Mouse (Mus musculus): ENCODE results near the gene Cldnd2. TPM values are rescaled to one million over a fixed set of nuclear protein-coding genes. Genes with fewer than 3 reads are reported as not detected.

Cldnd2 gene
- polyA plus RNA-seq, 1 experiment: not detected

GRCm38 (mm10) chr7:43423991-43424625, 16.5 kb upstream of the Cldnd2 start:
- no peak for TF ChIP-seq FLI1 (IDR thresholded peaks at IDR 0.05; ENCODE audit: low read length)
- TF ChIP-seq GATA1 (IDR thresholded peaks at IDR 0.05; ENCODE audit: borderline replicate concordance, low read length): no peak
- H3K4me1 ChIP-seq: peaks cover 46% of the 10 kb centered on the region
- no peaks in the 10 kb centered on the region for H3K9me3 ChIP-seq
- H3K4me3 ChIP-seq (replicated peaks): no peak overlapping the region
- H3K27me3 ChIP-seq (replicated peaks): no peaks in the 10 kb centered on the region
- no peaks in the 10 kb centered on the region for H3K36me3 ChIP-seq (replicated peaks; ENCODE audit: low read length)

GRCm38 (mm10) chr7:43427406-43427805, 13.2 kb upstream of the Cldnd2 start, which contains the start of gene Lim2:
Gene Lim2, plus strand, starts transcription at chr7:43427670.
- H3K4me3 ChIP-seq (replicated peaks): peak within 1 kb of the TSS; percentile 78
- H3K27me3 ChIP-seq (replicated peaks): no peaks in the 10 kb centered on the region
- peaks cover 5% of the 10 kb centered on the region for H3K36me3 ChIP-seq (replicated peaks; ENCODE audit: low read length)
- H3K9me3 ChIP-seq: peaks cover 5% of the 10 kb centered on the region; the same call in 1 of the 2 replicates
- no peak for TF ChIP-seq GATA1 (IDR thresholded peaks at IDR 0.05; ENCODE audit: borderline replicate concordance, low read length)
- TF ChIP-seq FLI1 (IDR thresholded peaks at IDR 0.05; ENCODE audit: low read length): no peak
- H3K4me1 ChIP-seq: peaks cover 59% of the 10 kb centered on the region

- Histone ChIP-seq H3K4me1 (peaks cover 40% of the 10 kb centered on the region), H3K36me3 (replicated peaks; ENCODE audit: low read length) (peaks cover 5% of the 10 kb centered on the region), H3K4me3 (replicated peaks) (no peak overlapping the region), H3K9me3 (peaks cover 5% of the 10 kb centered on the region; the same call in 1 of the 2 replicates), H3K27me3 (replicated peaks) (no peaks in the 10 kb centered on the region)
- TF ChIP-seq FLI1 (IDR thresholded peaks at IDR 0.05; ENCODE audit: low read length) (no peak), GATA1 (IDR thresholded peaks at IDR 0.05; ENCODE audit: borderline replicate concordance, low read length) (no peak)
Measured at GRCm38 (mm10) chr7:43429500-43429899, 11.1 kb upstream of the Cldnd2 start.

- no peak for TF ChIP-seq FLI1 (IDR thresholded peaks at IDR 0.05; ENCODE audit: low read length)
- no peak for TF ChIP-seq GATA1 (IDR thresholded peaks at IDR 0.05; ENCODE audit: borderline replicate concordance, low read length)
- Histone ChIP-seq H3K36me3 (replicated peaks; ENCODE audit: low read length) (peaks cover 5% of the 10 kb centered on the region), H3K4me1 (peaks cover 61% of the 10 kb centered on the region), H3K4me3 (replicated peaks) (no peak overlapping the region), H3K27me3 (replicated peaks) (no peaks in the 10 kb centered on the region), H3K9me3 (peaks cover 5% of the 10 kb centered on the region; the same call in 1 of the 2 replicates)
Measured at GRCm38 (mm10) chr7:43432891-43433290, 7.7 kb upstream of the Cldnd2 start.

- H3K36me3 ChIP-seq (replicated peaks; ENCODE audit: low read length): peaks cover 5% of the 10 kb centered on the region
- H3K9me3 ChIP-seq: peaks cover 5% of the 10 kb centered on the region; the same call in 1 of the 2 replicates
- no peaks in the 10 kb centered on the region for H3K27me3 ChIP-seq (replicated peaks)
- H3K4me1 ChIP-seq: peaks cover 64% of the 10 kb centered on the region
- peak overlapping the region; percentile 21 for H3K4me3 ChIP-seq (replicated peaks)
- no peak for TF ChIP-seq GATA1 (IDR thresholded peaks at IDR 0.05; ENCODE audit: borderline replicate concordance, low read length)
- no peak for TF ChIP-seq FLI1 (IDR thresholded peaks at IDR 0.05; ENCODE audit: low read length)
Measured at GRCm38 (mm10) chr7:43434676-43435075, 5.9 kb upstream of the Cldnd2 start.

- Histone ChIP-seq H3K27me3 (replicated peaks) (no peaks in the 10 kb centered on the region), H3K4me3 (replicated peaks) (peak within 1 kb of the TSS; percentile 76), H3K4me1 (peaks cover 72% of the 10 kb centered on the region), H3K36me3 (replicated peaks; ENCODE audit: low read length) (peaks cover 3% of the 10 kb centered on the region), H3K9me3 (peaks cover 3% of the 10 kb centered on the region; the same call in 1 of the 2 replicates)
- TF ChIP-seq FLI1 (IDR thresholded peaks at IDR 0.05; ENCODE audit: low read length) (no peak), GATA1 (IDR thresholded peaks at IDR 0.05; ENCODE audit: borderline replicate concordance, low read length) (no peak)
Measured at GRCm38 (mm10) chr7:43436341-43437255, 4.0 kb upstream of the Cldnd2 start, which contains the start of gene Nkg7. Gene Nkg7, plus strand, starts transcription at chr7:43437073.

- Histone ChIP-seq H3K9me3 (no peaks in the 10 kb centered on the region), H3K36me3 (replicated peaks; ENCODE audit: low read length) (no peaks in the 10 kb centered on the region), H3K4me1 (peaks cover 88% of the 10 kb centered on the region), H3K4me3 (replicated peaks) (peak overlapping the region; percentile 76), H3K27me3 (replicated peaks) (no peaks in the 10 kb centered on the region)
- TF ChIP-seq FLI1 (IDR thresholded peaks at IDR 0.05; ENCODE audit: low read length) (no peak), GATA1 (IDR thresholded peaks at IDR 0.05; ENCODE audit: borderline replicate concordance, low read length) (no peak)
Measured at GRCm38 (mm10) chr7:43438611-43439010, 2.0 kb upstream of the Cldnd2 start.

GRCm38 (mm10) chr7:43441071-43441470, 489 bp downstream of the Cldnd2 start:
- peaks cover 92% of the 10 kb centered on the region for H3K4me1 ChIP-seq
- no peaks in the 10 kb centered on the region for H3K9me3 ChIP-seq
- H3K27me3 ChIP-seq (replicated peaks): no peaks in the 10 kb centered on the region
- peak overlapping the region; percentile 74 for H3K4me3 ChIP-seq (replicated peaks)
- peaks cover 6% of the 10 kb centered on the region for H3K36me3 ChIP-seq (replicated peaks; ENCODE audit: low read length)
- no peak for TF ChIP-seq FLI1 (IDR thresholded peaks at IDR 0.05; ENCODE audit: low read length)
- no peak for TF ChIP-seq GATA1 (IDR thresholded peaks at IDR 0.05; ENCODE audit: borderline replicate concordance, low read length)

GRCm38 (mm10) chr7:43442684-43443083, 2.1 kb downstream of the Cldnd2 start:
- Histone ChIP-seq H3K4me3 (replicated peaks) (peak overlapping the region; percentile 92), H3K9me3 (no peaks in the 10 kb centered on the region), H3K4me1 (peaks cover 92% of the 10 kb centered on the region), H3K27me3 (replicated peaks) (no peaks in the 10 kb centered on the region), H3K36me3 (replicated peaks; ENCODE audit: low read length) (peaks cover 21% of the 10 kb centered on the region)
- no peak for TF ChIP-seq FLI1 (IDR thresholded peaks at IDR 0.05; ENCODE audit: low read length)
- TF ChIP-seq GATA1 (IDR thresholded peaks at IDR 0.05; ENCODE audit: borderline replicate concordance, low read length): no peak; the same call in 2 of the 3 replicates
